Mouse (Mus musculus) embryonic facial prominence, embryonic 13.5 days (tissue): ENCODE results near the gene AI481877. TPM values are rescaled to one million over a fixed set of nuclear protein-coding genes. Genes with fewer than 3 reads are reported as not detected.

ENCODE experiments used
- ATAC-seq: fragments of 200-750 bp; cut with Nextera tagmentation; 2 replicates; pipeline ENCODE4 v1.8.0; 2017; ENCODE audit warnings: low read depth; ENCODE audit not compliant: insufficient number of reproducible peaks, insufficient read depth, low FRiP score, low TSS enrichment
- H3K27ac ChIP-seq: fragments of 300-500 bp; sonication (generic); 2 replicates; pipeline ENCODE4 v1.5.1; 2015; ENCODE audit warnings: moderate library complexity, mild to moderate bottlenecking, inconsistent platforms
- H3K27me3 ChIP-seq: fragments of 300-500 bp; sonication (generic); 2 replicates; pipeline ENCODE4 v1.6.1; 2015; ENCODE audit warnings: mild to moderate bottlenecking, inconsistent platforms
- H3K36me3 ChIP-seq: fragments of 300-500 bp; sonication (generic); 2 replicates; pipeline ENCODE4 v1.6.1; 2015; ENCODE audit warnings: mild to moderate bottlenecking, inconsistent platforms
- H3K4me1 ChIP-seq: fragments of 300-500 bp; sonication (generic); 2 replicates; pipeline ENCODE4 v1.6.1; 2015; ENCODE audit warnings: inconsistent platforms
- H3K4me2 ChIP-seq: fragments of 300-500 bp; sonication (generic); 2 replicates; pipeline ENCODE4 v1.6.1; 2015; ENCODE audit warnings: moderate library complexity, mild to moderate bottlenecking, inconsistent platforms
- H3K4me3 ChIP-seq: fragments of 300-500 bp; sonication (generic); 2 replicates; pipeline ENCODE4 v1.5.1; 2015; ENCODE audit warnings: mild to moderate bottlenecking, inconsistent platforms
- H3K9ac ChIP-seq: fragments of 300-500 bp; sonication (generic); 2 replicates; pipeline ENCODE4 v1.6.1; 2015; ENCODE audit warnings: mild to moderate bottlenecking, inconsistent platforms
- H3K9me3 ChIP-seq: fragments of 300-500 bp; sonication (generic); 2 replicates; pipeline ENCODE4 v1.6.1; 2016; ENCODE audit warnings: inconsistent platforms
- WGBS: fragments of 180-500 bp; shearing (Covaris S2); methylation state at CpG from one replicate; pipeline ENCODE4 v1.1.7; 2015; ENCODE audit warnings: mixed read lengths; 5-methylcytosine and 5-hydroxymethylcytosine counted together
- polyA plus RNA-seq: library from polyadenylated mRNA; unstranded; fragments of >200 nt; fragmentation: Nextera tagmentation; extraction: Ambion mirVana; gene quantifications from 2 replicates; pipeline ENCODE4 v1.2.1, GENCODE M21; 2015

The AI481877 gene
- polyA plus RNA-seq, 1 experiment from 2014 or later: not detected

GRCm38 (mm10) chr4:59047222-59047621, 91.6 kb downstream of the AI481877 start:
- no peak for ATAC-seq
- Histone ChIP-seq H3K9me3 (no peaks in the 10 kb centered on the region), H3K9ac (no peak overlapping the region), H3K4me2 (no peak overlapping the region), H3K4me1 (no peaks in the 10 kb centered on the region), H3K36me3 (peaks cover 13% of the 10 kb centered on the region), H3K27ac (no peak overlapping the region), H3K27me3 (no peaks in the 10 kb centered on the region), H3K4me3 (no peak overlapping the region)
- whole genome bisulfite sequencing: 44% methylated on average over 3 of the region's 3 CpGs

- Histone ChIP-seq H3K4me1 (no peaks in the 10 kb centered on the region), H3K9me3 (no peaks in the 10 kb centered on the region), H3K36me3 (peaks cover 42% of the 10 kb centered on the region), H3K4me3 (no peak overlapping the region), H3K27me3 (no peaks in the 10 kb centered on the region), H3K4me2 (no peak overlapping the region), H3K27ac (no peak overlapping the region), H3K9ac (no peak overlapping the region)
- ATAC-seq: no peak
- WGBS: 84% methylated on average over 6 of the region's 6 CpGs
Observed at GRCm38 (mm10) chr4:59043891-59044290, 94.9 kb downstream of the AI481877 start.

GRCm38 (mm10) chr4:59043074-59043473, 95.7 kb downstream of the AI481877 start:
- Histone ChIP-seq H3K4me1 (no peaks in the 10 kb centered on the region), H3K9ac (no peak overlapping the region), H3K4me2 (no peak overlapping the region), H3K9me3 (no peaks in the 10 kb centered on the region), H3K27ac (no peak overlapping the region), H3K36me3 (peaks cover 50% of the 10 kb centered on the region), H3K4me3 (no peak overlapping the region), H3K27me3 (no peaks in the 10 kb centered on the region)
- WGBS: 96% methylated on average over 5 of the region's 5 CpGs
- no peak for ATAC-seq

GRCm38 (mm10) chr4:59040397-59041287, 98.1 kb downstream of the AI481877 start:
- no peak overlapping the region for H3K4me2 ChIP-seq
- peaks cover 11% of the 10 kb centered on the region for H3K4me1 ChIP-seq
- no peak overlapping the region for H3K9ac ChIP-seq
- no peak overlapping the region for H3K4me3 ChIP-seq
- no peaks in the 10 kb centered on the region for H3K9me3 ChIP-seq
- no peaks in the 10 kb centered on the region for H3K27me3 ChIP-seq
- H3K27ac ChIP-seq: no peak overlapping the region
- WGBS: 92% methylated on average over 11 of the region's 11 CpGs
- no peak for ATAC-seq
- peaks cover 50% of the 10 kb centered on the region for H3K36me3 ChIP-seq

DNA sequence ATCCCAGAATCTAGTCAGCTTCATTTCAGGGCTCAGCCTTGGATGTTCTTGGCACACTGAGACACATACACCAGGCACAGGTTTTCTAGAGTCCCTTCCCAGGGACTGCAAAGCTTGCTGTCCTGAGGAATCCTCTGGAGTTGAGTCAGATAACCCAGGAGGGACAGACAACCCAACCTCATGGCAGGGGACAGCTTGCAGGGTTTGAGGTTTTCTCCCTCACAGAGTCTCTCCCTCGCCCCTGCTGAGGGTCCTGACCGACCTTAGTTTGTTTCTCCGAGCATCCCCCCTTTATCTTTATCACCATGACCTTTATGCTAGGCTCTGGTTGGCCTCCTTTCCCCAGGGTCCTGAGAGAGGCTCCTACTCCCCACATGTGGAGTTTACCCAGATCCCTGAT, 101.3 kb downstream of the AI481877 start:
- Histone ChIP-seq H3K36me3 (peaks cover 38% of the 10 kb centered on the region), H3K27ac (no peak overlapping the region), H3K27me3 (no peaks in the 10 kb centered on the region), H3K4me3 (no peak overlapping the region), H3K4me2 (no peak overlapping the region), H3K4me1 (peaks cover 11% of the 10 kb centered on the region), H3K9ac (no peak overlapping the region), H3K9me3 (no peaks in the 10 kb centered on the region)
- no peak for ATAC-seq
- 76% methylated on average over 3 of the region's 3 CpGs for WGBS

GRCm38 (mm10) chr4:59036490-59037127, 102.2 kb downstream of the AI481877 start:
- Histone ChIP-seq H3K27ac (no peak overlapping the region), H3K4me2 (peak overlapping the region; percentile 65), H3K9me3 (no peaks in the 10 kb centered on the region), H3K36me3 (peaks cover 31% of the 10 kb centered on the region), H3K4me3 (0 out of 2 replicates have a peak overlapping the region, but pooled peaks have one; percentile 0), H3K27me3 (no peaks in the 10 kb centered on the region), H3K4me1 (peaks cover 11% of the 10 kb centered on the region), H3K9ac (no peak overlapping the region)
- WGBS: 44% methylated on average over 13 of the region's 13 CpGs
- ATAC-seq: no peak

DNA sequence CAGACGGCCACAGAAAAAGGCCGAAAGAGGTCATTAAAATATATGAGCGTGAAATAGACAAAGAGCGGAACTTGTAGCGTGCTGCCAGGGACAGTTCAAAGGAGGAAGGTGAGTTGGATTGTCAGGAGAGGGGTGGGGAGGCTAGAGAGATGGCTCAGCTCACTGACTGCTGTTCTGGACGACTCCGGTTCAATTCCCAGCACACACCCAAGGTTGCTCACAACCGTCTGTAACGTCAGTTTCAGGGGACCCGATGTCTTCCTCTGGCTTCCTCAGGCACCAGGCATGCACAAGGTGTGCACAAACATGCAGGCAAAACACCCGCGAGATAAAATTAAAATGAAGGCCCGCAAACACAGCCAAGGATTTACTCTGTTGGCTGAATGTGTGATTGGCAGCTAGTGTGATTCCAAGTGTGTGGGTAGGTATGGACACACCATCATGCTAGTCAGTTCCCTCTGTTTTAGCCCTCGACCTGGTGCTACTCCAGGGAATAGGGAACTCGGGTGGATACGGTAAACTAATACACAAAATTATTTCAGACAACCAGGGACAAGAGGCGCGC, 102.9 kb downstream of the AI481877 start:
- WGBS: 53% methylated on average over 18 of the region's 18 CpGs
- ATAC-seq: no peak
- Histone ChIP-seq H3K36me3 (peaks cover 28% of the 10 kb centered on the region), H3K4me2 (peak overlapping the region; percentile 65), H3K4me1 (peaks cover 11% of the 10 kb centered on the region), H3K27me3 (no peaks in the 10 kb centered on the region), H3K27ac (peak overlapping the region; percentile 85; the same call in 1 of the 2 replicates), H3K9me3 (no peaks in the 10 kb centered on the region), H3K4me3 (peak overlapping the region; percentile 71), H3K9ac (peak overlapping the region; percentile 92)

- 3% methylated on average over 76 of the region's 76 CpGs for WGBS
- Histone ChIP-seq H3K27me3 (no peaks in the 10 kb centered on the region), H3K4me3 (peak within 1 kb of the TSS; percentile 71), H3K27ac (peak within 1 kb of the TSS; percentile 85), H3K36me3 (peaks cover 21% of the 10 kb centered on the region), H3K9ac (peak within 1 kb of the TSS; percentile 92), H3K4me2 (peak within 1 kb of the TSS; percentile 65), H3K9me3 (no peaks in the 10 kb centered on the region), H3K4me1 (peaks cover 11% of the 10 kb centered on the region)
- ATAC-seq: peak; percentile 79; the same call in 1 of the 2 replicates
Observed at GRCm38 (mm10) chr4:59034918-59035785, 103.6 kb downstream of the AI481877 start, which contains the start of gene Gng10. Gng10 (plus strand) TSS chr4:59035088.

- H3K9me3 ChIP-seq: no peaks in the 10 kb centered on the region
- H3K27ac ChIP-seq: peak overlapping the region; percentile 85; the same call in 1 of the 2 replicates
- ATAC-seq: no peak
- WGBS: 73% methylated on average over 10 of the region's 10 CpGs
- H3K4me3 ChIP-seq: peak overlapping the region; percentile 71
- no peaks in the 10 kb centered on the region for H3K27me3 ChIP-seq
- H3K4me2 ChIP-seq: peak overlapping the region; percentile 65
- H3K36me3 ChIP-seq: peaks cover 14% of the 10 kb centered on the region
- H3K9ac ChIP-seq: no peak overlapping the region
- peaks cover 11% of the 10 kb centered on the region for H3K4me1 ChIP-seq
Observed at GRCm38 (mm10) chr4:59034325-59034917, 104.4 kb downstream of the AI481877 start.

- 93% methylated on average over 2 of the region's 2 CpGs for WGBS
- no peaks in the 10 kb centered on the region for H3K27me3 ChIP-seq
- H3K36me3 ChIP-seq: peaks cover 43% of the 10 kb centered on the region
Observed at GRCm38 (mm10) chr4:59016922-59017321, 121.9 kb downstream of the AI481877 start.

More at GRCm38 (mm10) chr4:59016922-59017321, 121.9 kb downstream of the AI481877 start:
- no peak for ATAC-seq
- Histone ChIP-seq H3K4me2 (no peak overlapping the region), H3K4me1 (0 out of 2 replicates have a peak, but pooled peaks cover 4% of the 10 kb centered on the region), H3K9me3 (no peaks in the 10 kb centered on the region), H3K27ac (no peak overlapping the region), H3K4me3 (no peak overlapping the region), H3K9ac (no peak overlapping the region)
